Mouse (Mus musculus): ENCODE data around the gene Abcb6.

Gene Abcb6

DNA sequence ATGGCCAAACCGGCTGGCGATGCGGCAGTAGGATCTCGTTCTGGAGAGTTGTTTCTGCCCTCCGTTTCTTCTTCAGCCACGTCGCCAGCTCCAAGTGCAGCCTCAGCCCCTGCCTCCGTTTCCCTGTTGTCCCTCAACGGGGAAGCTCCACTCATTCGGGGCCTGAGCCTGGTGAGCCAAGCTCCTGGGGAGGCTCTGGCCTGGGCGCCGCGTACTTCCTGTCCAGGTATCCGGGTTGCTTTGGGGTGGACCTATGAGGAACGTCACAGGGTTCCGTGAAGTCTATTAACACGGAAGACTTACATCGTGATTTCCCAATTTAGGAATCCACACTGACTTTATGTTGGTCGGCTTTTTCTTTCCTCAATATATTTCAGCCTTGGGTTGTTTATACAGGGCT is 12.3 kb upstream of the Abcb6 start:
- peak; percentile 48 for DNase-seq

DNA sequence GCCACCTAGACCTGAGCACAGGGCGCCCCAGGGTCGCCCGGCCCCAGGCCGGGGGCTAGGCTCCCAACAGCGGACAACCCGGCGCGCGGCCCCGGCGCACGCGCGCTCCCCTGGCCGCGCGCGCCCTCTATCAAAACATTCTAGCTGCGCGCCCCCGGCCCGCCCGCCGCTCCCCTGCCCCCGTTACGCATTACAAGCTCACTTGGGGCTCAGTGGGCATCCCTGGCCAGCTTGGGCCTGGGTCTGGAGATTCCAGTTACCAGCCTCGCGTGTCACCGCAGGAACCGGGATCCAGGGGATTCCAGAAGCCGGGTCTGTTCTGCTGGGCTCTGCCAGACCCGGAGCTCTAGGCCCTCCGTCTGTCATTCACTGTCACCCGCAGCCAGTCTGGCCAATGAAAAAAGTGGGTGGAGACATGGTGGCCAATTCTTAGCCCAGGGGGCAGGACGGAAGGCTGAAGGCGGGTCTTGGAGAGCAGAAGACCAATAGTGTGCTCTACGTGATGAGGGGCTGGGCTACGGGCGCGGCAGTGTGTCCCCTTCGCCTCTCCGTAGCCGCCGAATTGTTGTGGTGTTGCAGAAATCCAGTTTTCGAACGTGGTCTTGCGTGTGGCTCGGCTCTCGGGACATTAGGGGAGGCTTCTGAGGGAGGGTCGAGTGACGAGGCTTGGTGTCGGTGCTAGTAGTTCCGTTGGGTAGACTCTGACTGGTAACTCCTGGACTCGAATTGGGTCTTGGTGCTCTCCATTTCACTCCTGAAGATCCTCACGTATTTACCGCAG is 11.6 kb upstream of the Abcb6 start, which contains the start of the genes Ankzf1 and Atg9a:
Gene Ankzf1, plus strand, starts transcription at position 530 of the 781 bp plus-strand sequence.
Gene Atg9a, minus strand, starts transcription at position 575 of the 781 bp plus-strand sequence.
- peak; percentile 94 for DNase-seq

DNA sequence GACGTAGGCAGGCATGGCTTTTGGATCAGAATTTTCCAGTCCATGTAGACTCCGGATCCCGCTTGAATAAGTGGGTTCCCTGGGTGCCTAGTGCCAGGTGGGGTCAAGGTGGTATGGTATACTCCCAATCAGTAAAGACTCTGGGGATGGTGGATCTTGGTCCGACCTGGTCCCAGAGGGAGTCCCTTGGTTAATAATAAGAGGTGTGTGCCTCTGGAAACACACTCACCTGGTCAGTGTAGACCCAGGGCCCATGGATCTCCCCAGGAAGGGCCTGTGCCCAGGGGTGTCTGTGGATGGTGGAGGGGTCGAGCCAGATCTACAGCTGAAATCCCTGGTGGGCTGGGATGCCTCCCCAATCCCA is 11.0 kb upstream of the Abcb6 start:
- DNase-seq = no peak

DNA sequence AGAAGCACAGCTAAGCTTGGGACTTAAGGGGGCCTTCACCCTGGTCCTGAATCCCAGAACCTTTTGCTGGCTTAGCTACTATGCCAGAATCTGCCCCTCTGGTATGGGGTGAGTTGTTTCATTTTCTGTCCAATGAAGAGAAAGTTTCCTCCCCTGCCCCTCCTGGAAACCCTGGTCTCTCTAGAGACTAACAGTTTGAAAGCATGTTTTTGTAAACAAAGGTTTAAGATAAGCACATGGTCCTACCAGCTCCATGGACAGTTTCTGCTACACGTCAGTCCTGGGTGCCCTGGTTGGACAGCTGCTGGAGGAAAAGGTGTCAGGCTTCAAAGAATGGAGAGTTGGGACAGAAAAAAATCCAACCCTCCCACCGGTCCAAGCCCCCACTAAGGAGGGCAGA is 10.4 kb upstream of the Abcb6 start:
- DNase-seq = no peak

DNA sequence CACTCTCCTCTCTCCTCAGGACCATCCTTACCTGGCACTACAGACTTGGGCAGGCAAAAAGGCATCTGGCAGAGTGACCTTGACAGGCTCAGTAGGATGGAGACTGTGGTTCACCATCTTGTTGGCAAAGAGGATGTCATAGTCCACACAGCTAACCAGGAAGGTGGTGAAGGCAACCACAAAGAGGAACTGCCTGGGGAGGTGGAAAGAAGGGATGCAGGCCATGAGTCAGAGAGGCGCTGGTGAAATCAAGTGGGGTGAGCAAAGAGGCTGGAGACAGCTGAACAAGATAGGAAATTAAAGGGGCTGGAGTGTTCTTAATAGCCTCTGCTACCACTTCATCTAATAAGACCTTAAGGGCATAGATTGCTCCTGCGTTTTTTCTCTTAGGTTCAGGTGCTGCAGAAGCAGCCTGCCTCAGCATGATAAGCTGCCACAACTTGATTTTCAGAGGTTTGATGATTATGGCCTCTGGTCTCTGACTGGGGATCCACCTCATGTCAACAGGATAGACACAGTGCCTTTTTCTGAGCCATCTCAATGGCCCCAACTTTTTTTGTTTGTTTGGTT is 7.8 kb upstream of the Abcb6 start:
- no peak for DNase-seq

DNA sequence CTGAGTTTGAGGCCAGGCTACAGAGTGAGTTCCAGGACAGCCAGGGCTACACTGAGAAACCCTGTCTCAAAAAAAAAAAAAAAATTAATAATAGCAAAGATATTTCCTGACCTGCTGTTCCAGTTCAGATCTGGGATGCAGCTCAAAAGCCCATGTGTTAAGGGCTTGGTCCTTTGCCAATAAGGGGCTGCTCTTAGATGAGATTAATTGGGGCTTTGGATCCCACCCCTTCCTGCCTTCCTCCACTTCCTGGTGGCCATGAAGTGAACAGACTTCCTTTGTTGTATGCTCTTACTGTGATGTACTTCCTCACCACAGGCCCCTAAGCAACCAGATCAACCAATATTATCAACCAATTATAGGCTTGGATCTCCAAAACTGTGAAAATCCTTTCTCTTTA is 6.9 kb upstream of the Abcb6 start:
- no peak for DNase-seq

DNA sequence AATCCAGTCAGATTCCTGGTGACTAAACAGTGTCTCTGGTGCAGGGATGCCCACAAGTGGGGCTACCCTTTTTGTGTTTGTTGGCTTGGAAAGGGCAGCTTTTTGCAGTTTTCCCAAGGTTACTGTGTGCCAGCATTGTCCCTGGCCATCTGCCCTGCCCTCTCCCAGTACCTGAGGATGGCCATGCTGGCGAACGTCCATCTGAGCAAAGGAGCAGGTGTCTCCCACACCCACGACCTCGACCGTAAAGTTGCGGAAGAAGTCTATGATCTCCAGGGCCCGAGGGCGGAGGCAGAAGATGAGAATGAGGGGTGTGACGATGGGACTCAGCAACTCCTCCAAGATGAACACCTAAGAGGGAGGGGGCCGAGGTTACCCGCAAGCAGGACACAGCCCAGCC is 5.3 kb upstream of the Abcb6 start:
- no peak for DNase-seq

DNA sequence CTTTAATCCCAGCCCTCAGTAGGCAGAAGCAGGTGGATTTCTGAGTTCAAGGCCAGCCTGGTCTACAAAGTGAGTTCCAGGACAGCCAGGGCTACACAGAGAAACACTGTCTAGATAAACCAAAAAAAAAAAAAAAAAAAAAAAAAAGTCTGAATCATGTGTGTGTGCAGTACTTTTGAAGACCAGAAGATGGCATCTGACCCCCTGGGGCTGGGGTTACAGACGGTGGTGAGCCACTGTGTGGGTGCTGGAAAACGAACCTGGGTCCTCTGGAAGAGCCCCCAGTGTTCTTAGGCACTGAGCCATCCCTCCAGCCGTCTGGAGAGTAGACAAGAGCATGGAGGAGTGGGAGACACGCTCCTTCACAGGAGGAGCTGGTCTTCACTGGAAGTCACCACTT is 2.0 kb upstream of the Abcb6 start:
- DNase-seq = no peak

DNA sequence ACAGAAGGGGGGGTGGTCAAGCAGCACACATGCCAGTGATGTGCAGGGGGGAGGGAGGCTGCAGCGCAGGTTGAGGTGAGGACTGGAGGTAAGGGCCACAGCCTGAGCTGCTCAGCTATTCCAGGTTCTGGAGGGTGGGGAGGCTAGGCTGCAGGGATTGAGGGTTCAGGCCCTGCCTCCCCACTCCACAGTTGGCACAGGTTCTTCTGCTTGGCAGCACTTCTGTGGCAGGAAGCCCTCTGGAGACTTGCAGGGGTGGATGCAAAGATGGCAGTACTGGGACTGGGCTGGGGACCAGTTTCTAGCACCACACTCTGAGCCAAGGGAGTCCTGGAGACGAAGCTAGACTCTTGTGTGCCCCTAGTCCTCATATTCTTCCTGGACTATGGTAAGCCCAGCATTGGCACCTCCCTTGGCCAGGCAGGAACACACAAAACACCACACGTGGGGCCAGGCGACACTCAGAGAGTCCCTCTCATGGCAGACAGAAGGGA is 1.2 kb upstream of the Abcb6 start:
- DNase-seq = no peak

DNA sequence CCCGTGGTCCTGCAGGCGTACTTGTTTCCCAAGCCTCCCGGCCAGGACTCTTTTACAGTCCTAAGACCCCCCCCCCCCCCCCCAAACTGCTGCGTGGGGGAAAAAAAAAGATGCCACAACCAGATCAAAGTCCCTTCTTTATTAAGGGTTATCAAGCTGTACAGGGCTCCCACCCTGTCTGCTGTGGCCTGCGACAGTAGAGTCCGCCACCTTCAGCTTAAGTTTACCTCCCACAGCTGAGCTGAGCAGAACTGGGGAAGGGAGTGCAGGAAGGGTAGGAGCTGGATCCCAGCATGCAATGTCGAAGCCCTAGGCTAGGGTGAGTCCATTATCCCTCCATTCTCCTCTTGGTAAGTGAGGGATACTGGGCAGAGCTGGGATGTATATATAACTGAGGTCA is 549 bp upstream of the Abcb6 start:
- no peak for DNase-seq

DNA sequence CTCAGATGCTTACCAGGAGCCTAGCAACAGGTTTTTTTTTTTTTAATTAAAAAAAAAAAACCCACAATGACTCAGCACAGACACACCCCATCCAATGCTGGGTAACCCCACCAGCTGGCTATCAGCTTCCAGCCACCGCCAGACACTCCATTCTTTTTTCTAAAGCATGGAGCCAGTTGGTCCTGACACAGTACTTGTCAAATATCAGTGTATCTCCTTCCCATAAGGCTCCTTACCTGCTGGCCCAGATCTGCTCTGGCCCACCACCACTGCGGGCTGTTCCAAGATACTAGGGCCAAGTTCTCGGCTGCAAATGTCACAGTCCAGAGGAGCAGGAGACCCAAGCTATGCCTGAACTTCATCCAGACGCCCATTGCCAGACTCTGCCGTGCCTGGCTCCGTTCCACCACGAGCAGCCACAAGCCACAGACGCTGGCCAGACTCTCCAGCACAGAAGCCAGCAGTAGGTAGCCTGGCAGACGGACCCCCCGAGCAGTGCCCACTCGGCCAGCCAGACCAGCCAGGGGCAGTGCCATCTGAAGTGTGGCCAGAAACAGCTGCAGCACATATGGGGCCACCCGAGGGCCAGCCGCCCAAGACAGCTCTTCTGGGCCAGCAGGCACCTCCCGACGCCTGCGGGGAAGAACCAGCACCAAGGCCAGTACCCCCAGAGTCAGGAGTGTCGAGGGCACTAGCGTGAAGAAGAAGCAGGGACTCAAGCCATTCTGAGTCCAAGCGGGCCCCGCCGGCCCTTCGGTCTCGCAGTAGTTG is 673 bp downstream of the Abcb6 start:
- no peak for DNase-seq

DNA sequence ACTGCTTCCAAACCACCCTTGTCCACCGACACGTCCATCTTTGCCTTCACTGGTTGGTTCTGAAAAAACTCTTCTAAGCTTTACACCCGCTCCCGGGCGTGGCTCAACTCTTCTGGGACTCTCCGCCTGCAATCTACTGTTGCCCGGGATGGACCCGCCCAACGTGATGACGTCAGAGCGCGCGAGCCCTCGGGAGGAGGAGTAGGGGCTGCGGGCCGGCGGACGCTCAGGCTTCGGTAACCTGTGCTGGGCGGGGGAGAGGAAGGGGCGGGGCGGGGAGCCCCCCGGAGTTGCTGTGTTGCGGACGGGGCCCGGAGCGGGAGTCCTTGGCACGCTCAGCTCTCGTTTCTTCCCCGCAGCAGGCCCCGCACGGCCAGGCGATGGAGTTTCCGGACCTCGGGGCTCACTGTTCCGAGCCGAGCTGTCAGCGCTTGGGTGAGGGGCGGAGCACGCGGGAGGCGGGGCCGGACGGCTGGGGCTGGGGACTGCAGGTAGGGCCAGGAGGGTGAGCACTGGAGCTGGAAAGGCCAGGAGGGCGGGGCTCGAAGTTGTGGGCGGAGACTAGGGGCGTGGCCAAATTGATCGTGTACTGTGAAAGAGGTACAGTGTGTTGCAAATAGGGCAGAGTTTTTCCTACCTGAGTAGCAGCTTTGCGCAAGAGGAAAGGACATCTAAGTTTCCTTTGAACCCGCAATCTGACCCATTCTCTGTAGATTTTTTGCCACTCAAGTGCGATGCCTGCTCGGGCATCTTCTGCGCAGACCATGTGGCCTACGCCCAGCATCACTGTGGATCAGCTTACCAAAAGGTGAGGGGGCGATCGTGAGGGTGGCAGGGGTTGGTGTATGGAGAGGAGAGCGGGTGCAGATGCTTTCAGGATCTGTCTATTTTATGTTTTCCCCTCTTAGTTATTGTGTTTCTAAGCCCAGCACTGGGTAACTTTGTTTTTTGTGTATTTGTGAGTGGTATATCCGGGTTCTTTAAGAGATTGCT is 11.4 kb downstream of the Abcb6 start, which contains the start of gene Zfand2b:
Gene Zfand2b, plus strand, starts transcription at position 175 of the 993 bp plus-strand sequence.
- DNase-seq = peak; percentile 99

DNA sequence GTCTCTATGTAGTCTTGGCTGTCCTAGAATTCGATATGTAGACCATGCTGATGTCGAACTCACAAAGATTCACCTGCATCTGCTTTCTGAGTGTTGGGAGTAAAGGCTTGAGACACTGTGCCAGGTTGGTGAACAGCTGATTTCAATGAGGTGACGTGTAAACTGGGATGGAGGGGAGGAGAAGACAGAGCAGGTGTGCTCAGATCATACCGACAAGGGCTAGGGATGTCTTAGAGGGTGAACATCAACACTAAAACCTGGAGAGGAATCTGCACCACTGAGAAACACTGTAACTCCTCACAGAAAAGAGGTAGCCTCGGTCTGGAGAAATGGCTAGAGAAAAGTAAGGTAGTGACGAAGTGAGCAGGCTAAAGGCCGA is 12.1 kb downstream of the Abcb6 start:
- no peak for DNase-seq

DNA sequence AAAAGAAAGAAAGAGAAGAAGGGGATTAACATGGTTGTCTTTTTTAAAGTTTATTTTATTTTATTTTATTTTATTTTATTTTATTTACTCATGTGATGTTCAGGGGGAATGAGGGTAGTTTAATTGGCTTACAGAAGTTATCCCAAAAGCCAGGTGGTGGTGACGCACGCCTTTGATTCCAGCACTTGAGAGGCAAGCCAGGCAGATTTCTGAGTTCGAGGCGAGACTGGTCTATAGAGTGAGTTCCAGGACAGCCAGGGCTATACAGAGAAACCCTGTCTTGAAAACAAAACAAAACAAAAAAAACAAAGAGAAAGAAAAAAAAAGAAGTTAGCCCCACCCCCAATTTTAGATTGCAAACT is 20.0 kb downstream of the Abcb6 start:
- no peak for DNase-seq

DNA sequence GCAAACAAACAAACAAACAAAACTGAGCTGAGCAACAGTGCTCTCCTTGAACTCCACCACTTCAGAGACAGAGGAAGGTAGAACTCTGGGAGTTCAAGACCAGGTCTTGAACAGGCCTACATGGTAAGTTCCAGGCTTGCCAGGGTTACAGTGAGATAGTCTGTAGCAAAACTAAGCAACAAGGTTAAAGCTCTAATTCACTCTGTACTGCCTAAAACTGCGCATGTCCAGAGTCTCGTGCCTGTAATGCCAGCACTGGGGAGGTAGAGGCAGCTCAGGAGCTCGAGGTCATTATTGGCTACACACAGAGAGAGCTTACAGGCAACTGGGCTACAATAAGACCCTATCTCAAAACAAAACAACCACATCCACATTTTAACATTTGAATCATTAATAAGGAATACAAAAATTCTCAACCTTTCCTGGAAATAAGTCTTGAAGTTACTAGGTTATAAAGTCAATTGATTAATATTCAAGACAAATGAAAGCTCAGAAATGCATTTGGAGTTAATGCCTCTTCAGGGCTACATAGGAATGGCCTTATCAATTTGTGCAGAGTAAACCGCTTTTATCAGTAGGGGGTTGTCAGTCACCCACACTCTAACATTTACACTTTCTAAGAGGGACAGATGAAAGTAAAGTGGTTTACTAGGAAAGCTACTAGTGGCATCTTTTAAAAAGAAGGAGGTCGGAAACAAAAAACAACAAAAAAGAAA is 20.5 kb downstream of the Abcb6 start:
- no peak for DNase-seq

DNA sequence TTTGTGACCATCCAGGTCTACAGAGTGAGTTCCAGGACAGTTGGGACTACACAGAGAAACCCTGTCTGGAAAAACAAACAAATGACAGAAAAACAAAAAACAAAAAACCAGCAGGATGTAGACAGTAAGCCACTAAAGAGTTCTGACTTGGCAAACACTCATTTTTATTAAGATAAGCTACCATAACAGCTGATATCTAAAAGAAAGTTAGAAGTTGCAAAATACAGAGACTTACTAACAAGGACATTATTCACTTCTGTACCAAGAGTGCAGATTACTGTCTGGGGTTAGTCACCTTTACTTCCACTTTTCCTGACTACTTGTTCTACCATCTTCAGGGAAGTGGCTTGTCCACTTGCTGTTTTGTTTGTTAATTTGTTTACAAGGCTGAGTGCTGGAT is 21.2 kb downstream of the Abcb6 start:
- no peak for DNase-seq

DNA sequence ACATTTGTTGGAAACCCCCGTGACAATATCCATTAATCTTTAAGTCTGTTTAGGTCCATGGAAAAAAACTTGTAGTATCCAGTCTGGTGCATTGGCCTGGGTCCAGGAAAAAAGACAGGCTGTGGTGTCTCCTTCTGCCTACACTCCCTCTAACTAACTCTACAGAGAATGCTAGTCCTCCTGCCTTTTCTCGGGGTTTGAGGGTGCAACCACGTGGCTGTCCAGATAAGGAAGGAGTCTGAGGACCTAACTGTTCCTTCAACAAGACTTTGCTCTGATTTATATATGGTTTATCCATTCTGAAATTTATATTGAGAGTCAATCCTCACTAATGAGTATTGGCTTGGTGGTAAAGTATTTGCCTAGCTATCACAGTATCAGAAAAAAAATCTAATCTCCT is 24.4 kb downstream of the Abcb6 start:
- no peak for DNase-seq

DNA sequence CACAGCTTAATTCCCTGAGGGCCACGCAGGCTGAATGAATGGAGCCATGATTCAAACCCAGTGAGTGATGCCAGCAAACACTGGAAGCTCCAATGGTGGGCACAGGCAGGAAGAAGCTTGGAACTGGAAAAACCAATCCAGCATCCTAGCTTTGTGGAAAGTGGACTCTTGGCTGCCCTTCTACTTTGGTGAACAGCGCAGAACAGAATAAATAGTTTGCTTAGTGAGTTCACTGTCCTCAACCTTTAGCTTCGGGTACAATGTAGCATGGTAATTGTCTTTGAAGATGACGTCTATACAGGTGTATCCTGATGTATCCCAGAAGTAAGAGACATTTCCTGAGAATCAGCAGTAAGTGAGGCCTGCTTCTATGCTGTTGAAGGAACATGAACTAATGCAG is 31.5 kb downstream of the Abcb6 start:
- no peak for DNase-seq

DNA sequence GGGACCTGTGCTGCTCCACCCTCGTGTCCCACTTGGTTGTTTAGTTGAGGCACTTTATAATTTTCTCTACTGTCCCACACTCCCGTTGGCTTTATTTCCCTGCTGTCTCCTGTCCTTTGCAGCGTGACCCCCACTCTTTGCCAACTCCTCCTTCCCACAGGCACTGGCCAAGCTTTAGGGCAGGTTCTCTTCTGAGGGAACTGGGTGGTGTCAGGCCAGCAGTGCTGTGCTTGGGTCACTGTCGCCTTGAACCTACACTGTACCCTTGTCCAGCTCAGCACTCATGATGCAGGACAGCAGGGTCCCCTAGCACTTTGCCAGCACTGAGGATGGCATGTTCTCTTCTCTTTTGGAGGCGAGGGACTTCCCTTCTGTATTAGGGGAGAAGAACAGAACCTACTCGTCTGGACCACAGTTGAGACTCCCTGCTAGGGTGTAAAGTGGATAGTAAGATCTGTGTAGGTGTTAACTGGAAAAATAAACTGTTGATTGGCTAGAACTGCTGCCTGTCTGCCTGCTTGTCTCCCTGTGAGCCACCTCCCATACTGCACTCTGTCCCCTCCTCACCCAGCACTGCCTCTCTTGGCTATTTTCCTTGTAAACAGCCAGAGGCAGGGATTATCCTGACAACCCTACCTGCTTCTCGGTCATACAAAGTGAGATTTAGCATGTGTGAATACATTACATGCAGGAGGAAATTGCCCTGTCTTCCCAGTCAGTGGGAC is 32.6 kb downstream of the Abcb6 start:
- DNase-seq = no peak

DNA sequence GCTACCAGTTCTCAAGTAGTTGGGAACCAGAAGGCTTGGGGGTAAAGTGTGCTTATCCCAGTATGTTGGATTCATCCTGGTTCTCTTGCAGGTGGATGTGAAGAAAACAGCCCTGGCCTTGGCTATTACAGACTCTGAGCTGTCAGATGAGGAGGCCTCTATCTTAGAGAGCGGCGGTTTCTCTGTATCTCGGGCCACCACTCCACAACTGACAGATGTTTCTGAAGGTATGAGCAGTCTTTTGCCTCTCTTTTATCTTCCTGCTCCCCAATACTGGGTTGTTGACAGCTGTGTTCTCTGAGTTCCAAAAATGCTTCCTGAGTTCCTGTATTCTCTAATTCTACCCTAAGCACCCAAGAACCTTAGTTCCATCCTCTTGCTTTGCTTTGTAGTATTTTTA is 34.6 kb downstream of the Abcb6 start:
- no peak for DNase-seq

Data from thymus, postnatal 14 days (tissue).